Mouse (Mus musculus) ES-E14 (cell line): ENCODE data around the gene Dohh.

ENCODE experiments used
- CHD2 ChIP-seq: IDR thresholded peaks from 2 replicates; pipeline ENCODE4 v1.6.1; 2014; ENCODE audit warnings: mild to moderate bottlenecking, low read depth, low read length, inconsistent platforms
- HCFC1 ChIP-seq: IDR thresholded peaks from 2 replicates; pipeline ENCODE4 v1.6.1; 2012; ENCODE audit warnings: low read length, inconsistent platforms, borderline replicate concordance; ENCODE audit not compliant: insufficient read depth
- MAFK ChIP-seq: IDR thresholded peaks from 2 replicates; pipeline ENCODE4 v1.6.1; 2014; ENCODE audit warnings: mild to moderate bottlenecking, low read depth, low read length, inconsistent platforms; ENCODE audit not compliant: insufficient read depth
- ZC3H11A ChIP-seq: IDR thresholded peaks from 2 replicates; pipeline ENCODE4 v1.6.1; 2012; ENCODE audit warnings: low read depth, mild to moderate bottlenecking, inconsistent platforms, low read length, borderline replicate concordance

GRCm38 (mm10) chr10:81344421-81345161 lies 39.6 kb upstream of the Dohh start:
- TF ChIP-seq ZC3H11A (no peak), CHD2 (no peak), MAFK (no peak), HCFC1 (no peak)
